Mouse (Mus musculus): Measurements from ENCODE around the gene Cnn2.

Cnn2 gene

DNA sequence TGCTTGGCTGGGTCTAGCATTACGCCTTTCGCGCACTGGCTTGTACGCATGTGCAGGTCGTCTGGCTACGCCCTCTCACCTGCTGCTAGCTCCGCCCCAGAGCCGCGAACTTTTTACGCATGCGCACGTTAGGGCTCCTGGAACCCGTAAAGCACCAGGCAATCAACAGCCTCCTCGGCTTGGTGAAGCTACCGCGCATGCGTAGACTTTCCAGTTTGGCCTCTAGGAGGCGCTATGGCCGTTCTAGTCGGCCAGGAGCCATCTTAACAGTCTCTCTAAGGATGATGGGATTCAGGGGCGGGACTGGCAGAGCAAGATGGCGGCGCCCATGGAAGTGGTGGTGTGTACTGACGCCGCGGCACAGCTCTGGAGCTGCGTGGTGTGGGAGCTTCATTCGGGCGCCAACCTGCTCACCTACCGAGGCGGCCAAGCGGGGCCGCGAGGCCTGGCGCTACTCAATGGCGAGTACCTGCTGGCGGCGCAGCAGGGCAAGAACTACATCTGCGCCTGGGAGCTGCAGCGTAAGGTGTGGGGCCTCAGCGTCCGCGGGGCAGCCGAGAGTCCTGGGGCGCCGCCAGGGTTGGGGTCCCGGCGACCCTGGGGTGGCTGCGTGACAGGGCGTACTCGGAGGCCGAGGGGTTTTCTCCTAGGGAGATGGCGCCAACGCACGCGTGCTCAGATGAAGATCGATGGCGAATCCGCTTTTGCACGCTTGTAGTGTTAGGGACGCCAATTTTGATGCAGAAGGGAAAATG is 28.4 kb upstream of the Cnn2 start, which contains the start of gene Wdr18:
Gene Wdr18 (plus strand): TSS at position 306 of the 755 bp plus-strand sequence.
- peak; percentile 100 for DNase-seq (ENCODE audit: low read depth, low spot score)
- Histone ChIP-seq H3K36me3 (ENCODE audit: control insufficient read depth, insufficient read depth, low read length, poor library complexity, severe bottlenecking) (no peaks in the 10 kb centered on the region; the same call in 1 of the 2 replicates), H3K27me3 (ENCODE audit: control insufficient read depth, insufficient read depth, low read length, poor library complexity, severe bottlenecking) (no peaks in the 10 kb centered on the region)

- Histone ChIP-seq H3K27me3 (ENCODE audit: control insufficient read depth, insufficient read depth, low read length, poor library complexity, severe bottlenecking) (no peaks in the 10 kb centered on the region), H3K36me3 (ENCODE audit: control insufficient read depth, insufficient read depth, low read length, poor library complexity, severe bottlenecking) (peaks cover 6% of the 10 kb centered on the region)
- no peak for DNase-seq (ENCODE audit: low read depth, low spot score)
Measured at GRCm38 (mm10) chr10:79960671-79961294, 27.6 kb upstream of the Cnn2 start.

DNA sequence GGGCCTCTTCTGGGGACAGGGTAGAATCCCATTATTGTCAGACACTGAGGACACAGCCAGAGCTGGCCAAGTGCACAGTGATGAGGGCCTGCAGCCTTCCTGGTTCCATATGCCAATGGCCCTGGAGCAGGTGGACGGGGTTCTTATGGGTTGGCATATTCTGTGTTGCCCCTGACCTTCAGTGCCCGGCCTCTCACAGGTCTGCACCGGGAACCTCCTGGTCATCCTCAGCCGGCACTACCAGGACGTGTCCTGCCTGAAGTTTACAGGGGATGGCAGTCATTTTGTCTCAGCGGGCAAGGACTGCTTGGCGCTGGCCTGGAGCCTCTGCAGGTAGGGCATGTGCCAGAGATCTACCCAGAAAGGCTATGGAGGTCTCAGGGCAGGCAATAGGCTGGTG is 23.7 kb upstream of the Cnn2 start:
- DNase-seq (ENCODE audit: low read depth, low spot score): no peak
- Histone ChIP-seq H3K36me3 (ENCODE audit: control insufficient read depth, insufficient read depth, low read length, poor library complexity, severe bottlenecking) (peaks cover 6% of the 10 kb centered on the region), H3K27me3 (ENCODE audit: control insufficient read depth, insufficient read depth, low read length, poor library complexity, severe bottlenecking) (no peaks in the 10 kb centered on the region)

GRCm38 (mm10) chr10:79965325-79965724 is 23.1 kb upstream of the Cnn2 start:
- DNase-seq (ENCODE audit: low read depth, low spot score): no peak
- H3K36me3 ChIP-seq (ENCODE audit: control insufficient read depth, insufficient read depth, low read length, poor library complexity, severe bottlenecking): peaks cover 6% of the 10 kb centered on the region
- no peaks in the 10 kb centered on the region for H3K27me3 ChIP-seq (ENCODE audit: control insufficient read depth, insufficient read depth, low read length, poor library complexity, severe bottlenecking)

DNA sequence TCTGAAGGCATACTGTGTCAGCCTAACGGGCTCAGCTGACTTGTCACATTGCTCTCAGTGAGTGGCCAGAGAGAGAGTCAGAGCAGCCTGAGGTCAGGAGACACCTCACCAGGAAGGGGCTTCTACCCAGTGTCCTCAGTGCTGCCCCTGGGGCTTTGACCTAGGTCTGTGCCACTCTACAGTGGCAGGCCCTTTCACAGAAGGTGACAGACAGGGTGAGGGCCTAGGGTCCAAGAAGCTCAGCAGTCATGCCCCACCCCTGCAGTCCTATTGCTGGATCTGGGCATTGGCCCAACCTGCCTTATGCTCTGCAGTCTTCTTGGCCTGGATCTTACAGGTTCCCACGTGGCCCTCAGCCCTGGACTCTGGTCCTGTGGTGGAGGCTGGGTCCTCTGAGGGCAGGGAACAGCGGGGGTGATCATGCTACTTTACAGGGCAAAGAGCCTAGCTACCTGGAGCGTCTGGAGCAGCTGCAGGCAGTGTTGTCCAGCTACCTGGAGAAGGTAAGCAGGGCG is 21.4 kb upstream of the Cnn2 start:
- no peak for DNase-seq (ENCODE audit: low read depth, low spot score)
- Histone ChIP-seq H3K27me3 (ENCODE audit: control insufficient read depth, insufficient read depth, low read length, poor library complexity, severe bottlenecking) (no peaks in the 10 kb centered on the region), H3K36me3 (ENCODE audit: control insufficient read depth, insufficient read depth, low read length, poor library complexity, severe bottlenecking) (peaks cover 6% of the 10 kb centered on the region)

DNA sequence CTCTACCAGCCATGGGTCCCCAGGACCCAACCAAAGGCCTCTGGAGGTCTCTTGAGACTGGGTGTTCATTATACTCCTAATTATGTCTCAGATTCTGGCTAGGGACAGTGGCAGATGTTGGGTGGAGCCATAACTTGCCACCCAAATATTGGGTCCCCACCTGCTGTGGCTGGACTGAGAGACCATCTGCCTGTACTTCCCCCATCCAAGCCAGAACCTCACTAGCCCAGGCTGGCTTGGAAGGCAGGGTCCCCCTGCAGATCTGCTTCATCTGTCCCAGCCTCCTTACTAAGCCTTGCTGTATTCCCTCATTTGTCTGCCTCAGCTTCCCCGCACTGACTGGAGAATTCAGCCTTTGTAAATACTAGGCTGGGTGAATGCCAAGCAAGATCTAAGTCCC is 20.2 kb upstream of the Cnn2 start:
- no peak for DNase-seq (ENCODE audit: low read depth, low spot score)

GRCm38 (mm10) chr10:79969124-79969568 is 19.2 kb upstream of the Cnn2 start:
- peaks cover 6% of the 10 kb centered on the region for H3K36me3 ChIP-seq (ENCODE audit: control insufficient read depth, insufficient read depth, low read length, poor library complexity, severe bottlenecking)
- DNase-seq (ENCODE audit: low read depth, low spot score): no peak
- no peaks in the 10 kb centered on the region for H3K27me3 ChIP-seq (ENCODE audit: control insufficient read depth, insufficient read depth, low read length, poor library complexity, severe bottlenecking)

More for the DNA sequence above, 20.2 kb upstream of the Cnn2 start:
- peaks cover 6% of the 10 kb centered on the region for H3K36me3 ChIP-seq (ENCODE audit: control insufficient read depth, insufficient read depth, low read length, poor library complexity, severe bottlenecking)
- no peaks in the 10 kb centered on the region for H3K27me3 ChIP-seq (ENCODE audit: control insufficient read depth, insufficient read depth, low read length, poor library complexity, severe bottlenecking)

GRCm38 (mm10) chr10:79970415-79971182 is 17.8 kb upstream of the Cnn2 start, which contains the start of gene Grin3b:
Grin3b (plus strand) TSS chr10:79970715.
- no peaks in the 10 kb centered on the region for H3K27me3 ChIP-seq (ENCODE audit: control insufficient read depth, insufficient read depth, low read length, poor library complexity, severe bottlenecking)
- no peak for DNase-seq (ENCODE audit: low read depth, low spot score)
- peaks cover 1% of the 10 kb centered on the region for H3K36me3 ChIP-seq (ENCODE audit: control insufficient read depth, insufficient read depth, low read length, poor library complexity, severe bottlenecking)

DNA sequence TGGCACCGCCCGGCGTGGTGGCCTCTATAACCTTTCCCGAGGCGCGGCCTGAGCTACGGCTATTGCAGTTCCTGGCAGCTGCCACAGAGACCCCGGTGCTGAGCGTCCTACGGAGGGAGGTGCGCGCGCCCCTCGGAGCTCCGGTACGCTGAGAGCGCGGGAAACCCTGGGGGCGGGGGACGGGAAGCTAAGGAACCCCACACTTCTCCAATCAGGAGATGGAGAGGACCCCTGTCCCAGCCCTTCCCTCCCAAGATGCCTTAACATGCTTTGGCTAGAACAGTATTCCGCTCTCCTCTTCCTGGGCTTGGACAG is 17.2 kb upstream of the Cnn2 start:
- DNase-seq (ENCODE audit: low read depth, low spot score): no peak
- Histone ChIP-seq H3K36me3 (ENCODE audit: control insufficient read depth, insufficient read depth, low read length, poor library complexity, severe bottlenecking) (peaks cover 2% of the 10 kb centered on the region), H3K27me3 (ENCODE audit: control insufficient read depth, insufficient read depth, low read length, poor library complexity, severe bottlenecking) (no peaks in the 10 kb centered on the region)

DNA sequence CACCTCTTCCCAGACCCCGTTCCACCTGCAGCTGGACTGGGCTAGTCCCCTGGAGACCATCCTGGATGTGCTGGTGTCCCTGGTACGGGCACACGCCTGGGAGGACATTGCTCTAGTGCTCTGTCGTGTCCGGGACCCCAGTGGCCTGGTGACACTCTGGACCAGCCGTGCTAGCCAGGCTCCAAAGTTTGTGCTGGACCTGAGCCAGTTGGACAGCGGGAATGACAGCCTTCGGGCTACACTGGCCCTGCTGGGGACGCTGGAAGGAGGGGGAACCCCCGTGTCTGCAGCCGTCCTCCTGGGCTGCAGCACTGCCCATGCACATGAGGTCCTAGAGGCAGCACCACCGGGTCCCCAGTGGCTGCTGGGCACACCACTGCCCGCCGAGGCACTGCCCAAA is 15.6 kb upstream of the Cnn2 start:
- peaks cover 15% of the 10 kb centered on the region for H3K36me3 ChIP-seq (ENCODE audit: control insufficient read depth, insufficient read depth, low read length, poor library complexity, severe bottlenecking)
- no peaks in the 10 kb centered on the region for H3K27me3 ChIP-seq (ENCODE audit: control insufficient read depth, insufficient read depth, low read length, poor library complexity, severe bottlenecking)
- DNase-seq (ENCODE audit: low read depth, low spot score): no peak

DNA sequence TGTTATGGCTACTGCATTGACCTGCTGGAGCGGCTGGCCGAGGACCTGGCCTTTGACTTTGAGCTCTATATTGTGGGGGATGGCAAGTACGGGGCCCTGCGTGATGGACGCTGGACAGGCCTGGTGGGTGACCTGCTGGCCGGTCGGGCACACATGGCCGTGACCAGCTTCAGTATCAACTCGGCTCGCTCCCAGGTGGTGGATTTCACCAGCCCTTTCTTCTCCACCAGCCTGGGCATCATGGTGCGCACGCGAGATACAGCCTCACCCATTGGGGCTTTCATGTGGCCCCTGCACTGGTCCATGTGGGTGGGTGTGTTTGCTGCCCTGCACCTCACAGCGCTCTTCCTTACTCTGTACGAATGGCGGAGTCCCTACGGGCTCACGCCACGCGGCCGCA is 14.3 kb upstream of the Cnn2 start:
- Histone ChIP-seq H3K27me3 (ENCODE audit: control insufficient read depth, insufficient read depth, low read length, poor library complexity, severe bottlenecking) (no peaks in the 10 kb centered on the region), H3K36me3 (ENCODE audit: control insufficient read depth, insufficient read depth, low read length, poor library complexity, severe bottlenecking) (peaks cover 17% of the 10 kb centered on the region)
- no peak for DNase-seq (ENCODE audit: low read depth, low spot score)

DNA sequence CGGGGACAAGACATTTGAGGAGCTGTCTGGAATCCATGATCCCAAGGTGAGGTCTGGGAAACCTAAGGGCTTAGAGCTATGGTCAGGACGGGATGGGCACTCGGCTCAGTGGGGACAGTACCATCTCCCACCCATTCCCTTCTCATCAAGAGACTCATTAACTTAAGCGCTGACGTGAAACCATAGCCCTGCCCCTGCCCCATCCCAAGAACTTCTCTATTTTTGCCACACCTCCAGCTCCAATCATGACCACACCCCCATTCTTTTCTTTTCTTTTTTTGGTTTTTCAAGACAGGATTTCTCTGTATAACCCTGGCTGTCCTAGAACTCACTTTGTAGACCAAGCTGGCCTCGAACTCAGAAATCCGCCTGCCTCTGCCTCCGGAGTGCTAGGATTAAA is 13.7 kb upstream of the Cnn2 start:
- DNase-seq (ENCODE audit: low read depth, low spot score): no peak
- no peaks in the 10 kb centered on the region for H3K27me3 ChIP-seq (ENCODE audit: control insufficient read depth, insufficient read depth, low read length, poor library complexity, severe bottlenecking)
- H3K36me3 ChIP-seq (ENCODE audit: control insufficient read depth, insufficient read depth, low read length, poor library complexity, severe bottlenecking): peaks cover 17% of the 10 kb centered on the region

DNA sequence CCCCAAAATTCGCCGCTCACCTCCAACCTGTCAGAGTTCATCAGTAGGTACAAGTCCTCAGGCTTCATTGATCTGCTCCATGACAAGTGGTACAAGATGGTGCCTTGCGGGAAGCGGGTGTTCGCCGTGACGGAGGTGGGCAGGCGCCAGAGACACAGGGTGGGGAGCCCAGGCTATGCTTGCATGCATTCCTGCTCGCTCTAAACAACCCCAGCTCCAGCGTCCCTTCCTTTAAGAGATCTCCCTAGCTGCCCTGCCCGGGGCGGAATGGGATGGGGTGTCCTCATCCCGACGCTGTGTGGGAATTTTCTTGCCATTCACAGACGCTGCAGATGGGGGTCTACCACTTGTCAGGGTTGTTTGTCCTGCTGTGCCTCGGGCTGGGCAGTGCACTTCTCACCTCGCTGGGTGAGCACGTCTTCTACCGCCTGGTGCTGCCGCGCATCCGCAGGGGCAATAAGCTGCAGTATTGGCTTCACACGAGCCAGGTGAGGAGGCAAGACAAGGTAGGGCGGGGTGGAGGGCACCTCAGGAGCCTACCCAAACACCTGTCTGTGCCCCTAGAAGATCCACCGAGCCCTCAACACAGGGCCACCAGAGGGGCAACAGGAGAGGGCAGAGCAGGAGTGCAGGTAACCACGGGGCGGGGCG is 12.2 kb upstream of the Cnn2 start:
- Histone ChIP-seq H3K27me3 (ENCODE audit: control insufficient read depth, insufficient read depth, low read length, poor library complexity, severe bottlenecking) (no peaks in the 10 kb centered on the region), H3K36me3 (ENCODE audit: control insufficient read depth, insufficient read depth, low read length, poor library complexity, severe bottlenecking) (peaks cover 17% of the 10 kb centered on the region)
- no peak for DNase-seq (ENCODE audit: low read depth, low spot score)

DNA sequence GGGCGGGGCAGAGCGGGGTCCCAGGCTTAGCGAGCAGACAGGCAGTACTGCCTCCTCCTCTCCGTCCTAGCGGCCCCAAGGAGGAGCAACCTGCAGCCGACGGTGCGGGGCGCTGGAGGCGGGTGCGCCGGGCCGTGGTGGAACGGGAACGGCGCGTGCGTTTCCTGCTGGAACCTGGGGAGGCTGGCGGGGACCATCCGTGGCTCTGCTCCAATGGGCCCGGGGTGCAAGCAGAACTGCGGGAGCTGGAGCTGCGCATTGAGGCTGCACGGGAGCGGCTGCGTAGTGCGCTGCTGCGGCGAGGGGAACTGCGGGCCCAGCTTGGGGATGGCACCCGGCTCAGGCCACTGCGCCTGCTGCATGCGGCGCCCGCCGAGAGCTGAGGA is 11.7 kb upstream of the Cnn2 start:
- peaks cover 17% of the 10 kb centered on the region for H3K36me3 ChIP-seq (ENCODE audit: control insufficient read depth, insufficient read depth, low read length, poor library complexity, severe bottlenecking)
- no peaks in the 10 kb centered on the region for H3K27me3 ChIP-seq (ENCODE audit: control insufficient read depth, insufficient read depth, low read length, poor library complexity, severe bottlenecking)
- DNase-seq (ENCODE audit: low read depth, low spot score): no peak
